Mouse (Mus musculus) layer of hippocampus, adult 9-11 months (tissue): Measurements from ENCODE around the gene Ubac2.

Experiments
- DNase-seq: peaks from one replicate; pipeline ENCODE4 v3.0.0; 2022

Ubac2 gene

DNA sequence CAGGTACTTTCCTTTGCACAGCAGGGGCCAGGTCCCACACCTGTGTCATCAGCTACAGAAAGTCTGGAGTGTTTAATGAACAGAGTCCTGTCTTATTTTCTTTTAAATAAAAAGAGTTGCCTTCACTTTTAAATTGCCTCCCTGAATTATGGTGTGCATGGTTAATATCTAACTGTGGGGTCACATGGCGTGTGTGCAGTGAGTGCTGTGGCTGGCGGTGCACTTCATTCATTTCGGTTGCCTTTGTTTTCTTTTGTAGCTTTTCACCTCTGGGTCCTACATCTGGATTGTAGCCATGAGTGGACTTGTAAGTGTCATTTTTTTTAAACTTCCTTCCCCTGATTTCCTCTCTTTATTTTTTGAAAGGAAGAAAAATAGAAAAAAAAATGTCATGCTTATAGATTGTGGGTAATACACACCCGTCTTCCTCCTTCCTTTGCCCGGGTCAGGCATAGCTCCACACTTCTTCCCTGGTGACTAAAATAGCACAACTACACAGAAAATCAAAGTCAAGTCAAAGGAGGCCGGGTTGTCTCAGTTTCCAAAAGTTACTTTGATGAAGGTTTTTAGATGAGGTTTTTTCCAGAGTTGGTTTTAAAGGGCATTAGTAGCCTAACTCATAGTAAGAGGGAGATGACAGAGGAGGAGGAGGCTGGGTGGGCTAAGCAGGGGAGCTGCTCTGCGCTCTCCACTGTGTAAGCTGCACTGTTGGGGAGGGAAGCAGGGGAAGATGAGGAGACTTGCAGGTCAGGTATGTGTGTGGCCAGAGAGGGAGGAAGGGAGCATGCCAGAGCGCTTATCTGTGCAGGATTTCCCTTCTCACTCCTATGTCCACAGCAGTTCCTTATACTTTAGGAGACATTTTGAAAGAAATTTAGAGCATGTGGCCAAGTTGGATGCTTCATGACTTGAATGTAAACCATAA lies 104.9 kb downstream of the Ubac2 start:
- no peak for DNase-seq

DNA sequence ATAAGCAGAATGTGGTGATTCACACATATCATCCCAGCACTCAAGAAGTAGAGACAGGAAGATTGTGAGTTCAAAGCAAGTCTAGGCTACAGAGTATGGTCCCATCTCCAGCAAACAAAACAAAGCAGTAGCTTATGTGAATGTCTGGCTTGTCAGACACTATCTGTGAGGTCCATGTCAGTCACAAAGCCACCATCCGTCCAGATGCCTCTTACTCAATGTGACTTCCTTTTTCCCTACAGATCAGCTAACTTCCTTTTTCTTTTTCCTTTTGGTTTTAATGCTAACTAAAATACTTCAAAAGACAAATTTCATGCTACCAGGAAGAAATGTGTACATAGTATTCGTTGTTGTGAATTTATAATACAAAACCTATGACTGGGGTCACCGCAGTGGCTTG lies 107.1 kb downstream of the Ubac2 start:
- DNase-seq = peak; percentile 53

DNA sequence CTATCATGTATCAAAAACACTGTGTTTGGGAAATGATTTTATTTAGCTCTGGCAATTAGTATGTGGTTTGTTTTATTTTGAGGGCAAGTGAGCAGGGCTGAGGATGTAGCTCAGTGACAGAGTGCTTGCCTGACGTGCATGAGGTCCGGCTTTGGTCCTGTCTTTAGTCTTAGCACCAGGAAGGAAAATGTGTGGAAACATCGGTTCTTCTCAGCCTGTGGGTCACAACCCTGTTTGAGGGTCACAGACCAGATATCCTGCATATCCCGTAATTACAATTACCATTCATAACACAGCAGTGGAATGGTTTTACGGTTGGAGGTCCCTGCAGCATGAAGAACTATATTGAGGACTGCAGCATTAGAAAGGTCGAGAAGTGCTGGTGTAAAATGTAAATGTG lies 107.6 kb downstream of the Ubac2 start:
- DNase-seq = no peak

DNA sequence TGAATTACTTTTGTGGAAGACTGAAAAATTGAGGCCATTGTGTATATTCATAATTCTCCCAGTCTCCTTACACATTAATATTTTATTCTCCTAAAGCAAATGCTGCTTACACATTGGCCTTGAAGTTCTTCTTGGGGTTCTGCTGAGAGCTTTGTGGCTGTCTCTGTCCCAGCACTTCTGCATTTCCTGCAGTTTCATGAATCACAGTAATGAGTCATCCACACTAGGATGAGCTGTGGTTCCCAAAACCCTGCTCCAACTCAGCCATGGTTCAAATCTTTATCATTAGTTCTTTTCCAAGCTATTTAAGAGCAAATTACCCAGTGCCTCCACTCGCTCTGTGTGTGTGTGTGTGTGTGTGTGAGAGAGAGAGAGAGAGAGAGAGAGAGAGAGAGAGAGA lies 108.9 kb downstream of the Ubac2 start:
- no peak for DNase-seq

DNA sequence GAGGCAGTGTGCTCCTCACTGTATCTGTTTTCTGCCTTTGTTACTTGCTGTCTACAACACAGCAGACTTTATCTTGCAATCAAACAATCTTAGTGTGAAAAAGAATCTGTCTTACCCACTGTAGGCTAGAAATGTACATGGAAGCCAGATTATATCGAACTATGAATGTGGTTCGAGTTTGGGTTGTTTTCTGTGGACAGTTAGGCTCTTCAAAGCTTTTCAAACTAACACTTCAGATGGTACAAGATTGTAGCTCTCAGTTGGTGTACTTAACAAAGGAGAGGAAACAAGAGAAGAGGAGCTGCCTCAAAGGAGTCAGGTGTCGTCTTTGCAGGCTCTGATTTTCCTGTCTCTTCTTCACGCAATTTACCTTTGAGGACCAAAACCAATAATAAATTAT lies 109.3 kb downstream of the Ubac2 start:
- DNase-seq = no peak

DNA sequence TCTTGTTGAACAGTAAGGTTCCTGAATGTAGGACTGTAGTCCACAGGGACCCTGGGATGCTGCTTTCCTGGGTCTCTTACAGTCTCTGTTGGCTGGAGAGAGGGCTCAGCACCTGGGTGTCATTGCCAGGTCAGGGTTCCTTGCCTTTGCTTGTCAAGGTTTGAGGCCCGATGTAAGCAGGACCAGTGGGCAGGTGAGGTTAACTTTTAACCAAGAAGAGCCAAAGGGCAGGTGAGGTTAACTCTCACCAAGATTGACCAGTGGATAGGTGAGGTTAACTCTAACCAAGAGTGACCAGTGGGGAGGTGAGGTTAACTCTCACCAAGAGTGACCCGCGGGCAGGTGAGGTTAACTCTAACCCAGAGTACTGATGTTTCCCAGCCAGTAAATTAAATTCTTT lies 110.9 kb downstream of the Ubac2 start:
- DNase-seq = no peak

DNA sequence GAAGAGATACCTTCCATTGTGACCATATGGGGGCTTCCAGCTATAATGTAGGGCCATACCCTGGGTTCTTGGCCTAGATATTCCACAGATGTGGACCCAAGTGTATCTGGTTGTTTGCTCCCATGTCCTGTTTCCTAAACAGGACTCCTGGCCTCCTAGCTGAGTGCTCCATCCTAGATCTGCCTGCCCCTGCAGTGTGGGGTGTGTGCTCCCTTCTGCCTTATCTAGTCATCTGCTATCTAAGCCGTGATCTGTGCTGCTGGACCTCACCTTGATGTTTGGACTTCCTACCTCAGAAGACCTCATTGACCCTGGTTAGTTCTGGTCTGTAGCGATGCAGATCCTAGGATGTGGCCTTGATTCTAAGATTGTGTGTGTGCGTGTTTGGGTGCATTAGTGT lies 111.4 kb downstream of the Ubac2 start:
- no peak for DNase-seq

DNA sequence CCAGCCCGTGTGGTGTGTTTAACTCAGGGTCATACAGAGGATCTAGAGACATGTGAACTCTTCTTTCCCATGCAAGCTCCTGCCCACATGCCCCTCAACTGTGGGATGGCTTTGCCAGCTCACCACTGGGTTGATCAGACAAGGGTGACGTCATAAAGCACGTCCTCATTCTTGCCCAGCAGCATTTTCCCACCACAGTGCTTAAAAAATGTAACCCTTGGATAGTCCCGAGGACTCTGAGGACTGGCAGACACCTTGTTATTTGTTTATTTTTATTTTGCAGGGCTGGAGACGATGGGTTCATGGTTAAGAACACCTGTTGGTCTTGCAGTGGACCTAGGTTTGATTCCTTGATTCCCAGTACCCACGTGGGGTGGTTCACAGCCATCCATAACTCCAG lies 112.5 kb downstream of the Ubac2 start:
- no peak for DNase-seq

DNA sequence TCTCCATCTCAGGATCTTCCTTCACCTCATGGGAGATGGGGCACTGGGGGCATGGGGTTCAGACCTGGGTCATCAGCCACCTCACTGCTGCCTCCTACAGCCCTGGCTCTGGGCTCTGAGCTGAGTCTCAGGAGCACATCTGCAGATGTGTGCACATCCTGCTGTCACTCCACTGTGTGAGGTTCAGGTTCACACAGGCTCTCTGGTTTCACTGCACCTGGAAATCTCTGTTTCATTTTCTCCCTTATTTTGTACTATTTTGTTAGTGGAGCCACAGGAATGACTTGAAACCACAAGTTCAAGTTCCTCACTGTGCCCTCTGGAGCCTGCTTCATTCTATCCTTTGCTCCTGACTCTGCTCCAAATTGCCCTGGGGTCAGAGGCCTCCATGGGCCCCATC lies 113.5 kb downstream of the Ubac2 start:
- DNase-seq = no peak

DNA sequence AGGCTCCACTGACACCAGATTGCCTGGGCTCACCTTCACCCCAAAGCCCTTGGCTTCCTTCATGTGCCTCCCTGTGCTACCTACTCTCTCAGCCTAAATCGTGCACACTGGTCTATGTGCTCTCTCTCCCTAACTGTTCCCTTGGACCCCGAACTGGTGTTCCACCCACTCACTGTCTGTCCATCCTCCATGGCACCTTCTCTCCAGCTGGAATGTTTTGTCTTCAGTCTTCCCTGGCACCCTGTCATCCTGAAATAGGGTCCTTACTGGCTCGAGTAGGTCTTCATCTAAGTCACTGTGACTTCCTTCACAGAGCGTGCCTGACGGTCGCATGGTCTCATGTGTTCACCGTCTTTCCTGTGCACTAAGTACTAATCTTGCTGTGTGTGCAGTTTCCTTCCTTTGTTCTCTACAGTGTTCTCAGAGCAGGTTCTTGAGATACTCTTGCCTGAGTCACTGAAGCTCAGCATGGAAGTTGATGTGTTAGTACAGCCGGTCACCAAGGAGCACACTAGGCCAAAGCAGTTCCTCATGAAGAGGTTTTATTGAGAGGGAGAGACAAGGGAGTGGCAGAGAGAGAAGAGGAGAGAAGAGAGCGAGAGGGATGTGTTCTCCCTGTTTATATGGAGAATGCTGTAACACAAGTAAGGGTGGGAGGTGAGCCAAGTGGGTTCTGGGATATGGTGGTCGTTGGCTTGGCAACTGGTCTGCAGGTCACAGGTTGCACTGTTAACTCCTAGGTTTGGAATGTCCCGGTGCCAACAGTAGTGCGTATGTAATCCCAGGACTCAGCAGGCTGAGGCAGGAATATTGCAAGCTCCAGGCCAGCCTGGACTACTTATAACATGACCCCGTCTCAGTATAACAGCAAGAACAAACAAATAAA lies 114.2 kb downstream of the Ubac2 start:
- no peak for DNase-seq

DNA sequence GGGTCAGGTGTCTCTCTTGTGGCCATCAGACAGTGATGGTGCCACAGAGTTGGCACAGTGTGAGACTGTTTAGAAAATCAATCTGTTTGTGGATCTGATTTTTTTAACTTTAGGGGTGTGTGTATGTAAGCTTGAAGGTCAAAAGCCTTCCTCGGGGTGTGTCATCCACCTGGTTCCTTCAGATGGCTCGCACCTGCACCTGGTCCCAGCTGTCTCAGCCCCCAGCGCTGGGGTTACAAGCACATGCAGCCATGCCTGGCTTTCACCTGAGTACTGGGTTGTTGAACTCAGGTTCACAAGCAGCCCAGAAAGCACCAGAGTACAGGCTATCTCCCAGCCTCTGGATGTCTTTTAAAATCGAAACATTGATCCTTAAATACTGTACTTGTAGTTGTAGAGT lies 115.2 kb downstream of the Ubac2 start:
- no peak for DNase-seq

DNA sequence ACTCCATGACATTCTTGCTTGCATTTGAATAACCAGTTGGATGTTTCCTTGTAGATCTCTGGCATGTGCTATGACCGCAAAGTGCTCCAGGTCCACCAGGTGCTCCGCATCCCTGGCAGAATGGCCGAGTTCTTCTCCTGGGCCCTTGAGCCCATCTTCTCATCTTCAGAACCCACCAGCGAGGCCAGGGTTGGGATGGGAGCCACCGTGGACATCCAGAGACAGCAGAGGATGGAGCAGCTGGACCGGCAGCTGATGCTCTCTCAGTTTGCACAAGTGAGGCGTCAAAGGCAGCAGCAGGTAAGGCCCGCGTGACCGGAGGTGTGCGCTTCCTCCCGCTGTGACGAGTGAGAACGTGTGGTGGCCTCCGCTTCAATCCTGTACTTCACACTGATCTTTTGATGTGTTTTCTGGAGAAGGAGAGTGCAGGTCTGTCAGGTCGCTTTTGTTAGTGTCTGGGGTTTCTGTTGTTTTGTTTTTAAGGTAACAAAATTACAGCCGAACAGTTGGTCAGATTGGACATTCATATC lies 115.8 kb downstream of the Ubac2 start:
- no peak for DNase-seq

DNA sequence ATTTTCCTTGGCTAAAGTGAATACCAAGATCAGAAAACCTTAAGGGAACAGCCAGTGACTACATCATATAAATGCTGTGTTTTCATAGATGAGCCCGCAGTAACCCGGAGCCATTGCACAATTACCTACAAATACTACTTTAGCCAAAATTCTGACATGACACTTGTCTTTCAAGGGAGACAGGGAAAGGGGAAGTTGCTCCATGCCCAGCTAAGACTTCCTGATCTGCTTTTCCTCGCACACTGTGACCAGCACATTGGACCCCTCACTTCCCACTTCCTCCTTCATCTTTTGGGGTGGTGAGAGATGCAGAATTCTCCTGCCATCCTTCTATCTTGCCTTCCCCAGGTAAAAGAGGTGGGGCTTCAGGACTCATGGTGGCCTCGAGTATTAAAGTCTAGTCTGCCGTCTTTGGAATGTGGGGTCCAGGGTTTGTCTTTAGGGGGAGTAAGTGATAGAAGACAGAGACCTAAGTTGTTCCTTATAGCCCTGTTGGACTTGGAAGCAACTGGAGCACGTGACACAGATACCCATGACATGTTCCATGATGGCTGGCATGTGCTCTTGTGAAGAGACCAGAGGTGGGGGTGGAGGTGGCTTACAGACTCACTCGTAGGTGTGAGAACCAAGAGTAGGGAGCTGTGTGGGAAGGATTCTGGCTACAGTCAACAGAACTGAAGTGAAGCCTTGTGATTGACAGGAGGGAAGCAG lies 116.6 kb downstream of the Ubac2 start:
- DNase-seq = no peak

DNA sequence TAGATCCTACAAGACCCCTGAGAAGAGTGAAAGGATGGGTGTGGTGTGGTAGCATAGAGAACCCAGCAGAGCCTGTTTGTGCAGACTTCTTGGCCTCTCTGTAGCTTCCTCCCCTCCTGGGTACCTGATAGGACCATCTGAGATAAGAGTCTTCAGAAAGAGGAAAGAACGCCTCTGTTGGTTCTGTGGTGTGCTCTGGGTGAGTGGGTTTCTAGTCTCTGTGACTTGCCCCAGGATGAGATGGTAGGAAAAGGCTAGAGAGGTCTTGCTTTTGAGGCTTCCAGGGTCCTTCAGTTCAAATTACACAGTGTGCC lies 117.1 kb downstream of the Ubac2 start:
- DNase-seq = no peak

DNA sequence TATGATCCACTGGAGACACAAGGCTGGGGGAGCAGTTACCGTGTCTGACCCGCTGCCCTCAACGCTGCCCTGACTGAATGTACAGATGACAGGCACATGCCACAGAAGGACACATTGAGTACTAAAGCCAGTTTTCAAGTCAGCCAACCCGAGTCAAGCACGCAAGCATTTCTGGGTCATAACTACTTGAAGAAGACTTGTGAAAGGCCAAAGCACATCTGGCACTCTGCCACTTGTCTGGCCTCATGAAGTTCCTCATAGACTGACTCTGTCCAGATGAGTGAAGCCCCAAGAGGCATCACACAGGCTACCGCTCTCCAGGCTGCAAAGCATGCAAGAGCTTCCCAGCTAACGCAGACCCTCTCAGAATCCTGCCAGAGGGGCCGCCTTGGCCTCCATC lies 118.4 kb downstream of the Ubac2 start:
- peak; percentile 71 for DNase-seq

DNA sequence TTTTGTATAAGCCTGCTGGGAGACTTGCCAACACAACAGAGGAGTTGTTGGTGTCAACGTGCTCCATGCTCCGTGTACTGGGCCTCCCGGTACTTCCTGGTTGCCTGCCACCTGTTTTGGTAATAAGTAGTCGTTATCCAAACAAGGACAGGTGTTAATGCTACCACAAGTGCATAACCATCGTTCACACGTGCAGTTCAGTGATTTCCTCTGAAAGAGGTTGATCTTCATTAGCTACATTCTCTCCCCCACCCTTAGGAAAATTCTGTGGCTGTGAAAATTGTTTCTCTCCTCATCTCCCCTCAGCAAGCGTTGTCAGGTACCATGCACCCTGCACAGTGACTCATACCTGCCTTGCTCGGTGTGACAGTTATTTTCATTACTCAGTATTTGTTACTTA lies 121.0 kb downstream of the Ubac2 start:
- DNase-seq = no peak

DNA sequence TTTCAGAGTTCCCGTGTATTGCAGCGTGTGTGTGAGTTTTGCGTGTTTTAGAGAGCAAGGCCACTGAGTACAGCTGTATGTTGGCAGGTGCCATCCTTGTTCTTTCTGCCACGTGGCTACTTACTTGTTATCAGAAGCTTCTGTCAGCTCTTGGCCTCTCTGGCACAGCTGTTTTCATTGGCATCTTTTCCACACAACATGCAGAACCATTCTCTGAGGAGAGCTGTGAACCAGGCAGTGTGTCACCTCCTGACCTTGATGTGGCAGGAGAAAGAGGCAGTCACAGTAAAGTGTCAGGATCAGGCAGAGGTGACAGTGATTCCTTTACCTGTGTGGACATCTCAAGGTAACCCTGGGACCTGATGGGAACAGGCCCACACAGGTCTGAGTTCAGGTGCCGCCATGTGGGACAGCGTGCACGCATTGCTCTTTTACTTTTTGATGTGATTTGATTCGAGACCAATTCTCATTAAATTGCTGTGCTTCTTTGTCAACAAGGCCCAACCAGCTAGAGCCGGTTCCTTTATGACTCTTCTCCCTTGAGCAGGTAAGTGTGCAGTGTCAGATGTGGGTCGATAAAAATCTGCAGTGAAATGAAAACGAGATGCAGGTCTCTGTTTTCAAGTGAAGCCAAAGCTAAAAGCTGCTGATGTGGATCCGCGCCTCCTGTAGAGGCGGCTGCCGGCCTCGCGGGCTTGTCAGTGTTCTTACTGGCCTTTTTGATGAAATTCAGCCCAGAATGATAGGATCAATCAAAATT lies 122.1 kb downstream of the Ubac2 start:
- DNase-seq = no peak

DNA sequence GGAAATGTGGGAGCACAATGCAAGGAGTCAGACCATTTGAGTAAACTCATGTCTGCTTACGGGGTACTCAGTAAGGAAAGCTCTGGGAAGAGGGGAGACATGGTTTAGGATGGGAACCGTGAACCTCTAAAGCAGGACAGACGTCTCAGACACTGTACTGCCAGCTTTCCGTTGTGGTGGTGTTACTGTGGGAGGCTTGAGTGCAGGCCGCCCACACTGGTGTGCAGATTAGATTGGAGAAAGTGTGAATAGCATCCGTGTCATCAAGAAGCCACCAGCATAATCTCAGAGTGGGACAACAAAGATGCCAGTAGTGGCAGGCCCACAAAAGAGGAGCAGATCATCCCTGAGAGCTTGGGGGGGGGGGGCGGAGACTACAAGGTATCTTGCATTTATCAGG lies 123.8 kb downstream of the Ubac2 start:
- DNase-seq = no peak

DNA sequence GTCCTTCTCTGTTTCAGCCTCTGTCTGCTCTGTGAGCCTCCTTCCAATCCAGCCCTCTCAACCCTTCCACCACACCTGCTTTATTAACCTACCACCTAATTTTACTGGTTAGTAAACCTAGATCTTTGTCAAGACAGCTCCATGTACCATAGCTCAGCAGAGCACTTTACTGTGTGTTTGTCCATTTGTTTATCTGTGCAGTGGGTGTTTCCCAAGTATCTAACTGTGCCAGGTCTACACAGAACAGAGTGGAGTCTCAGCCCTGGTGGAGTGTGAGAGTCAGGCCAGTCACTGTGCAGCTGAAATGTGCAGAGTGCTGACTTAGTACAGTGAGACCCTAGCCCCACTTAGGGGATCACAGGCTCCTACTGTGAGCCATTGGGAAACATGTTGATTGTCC lies 125.4 kb downstream of the Ubac2 start:
- no peak for DNase-seq

DNA sequence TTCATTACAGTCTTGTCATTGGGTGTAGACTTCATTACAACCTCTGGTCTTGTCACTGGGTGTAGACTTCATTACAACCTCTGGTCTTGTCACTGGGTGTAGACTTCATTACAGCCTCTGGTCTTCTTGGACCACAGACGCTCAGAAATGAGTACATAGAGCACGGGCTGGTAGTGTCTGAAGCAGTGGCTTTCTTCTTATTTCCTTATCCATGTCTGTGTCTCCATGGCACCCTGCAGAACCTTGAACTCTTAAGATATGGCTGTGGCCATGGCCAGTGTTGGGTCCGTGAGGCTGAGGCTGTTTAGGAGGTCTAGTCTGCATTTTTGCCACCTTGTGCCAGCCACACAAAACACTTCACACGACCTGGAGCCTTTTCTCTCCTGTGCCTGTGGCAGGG lies 129.8 kb downstream of the Ubac2 start:
- DNase-seq = no peak

DNA sequence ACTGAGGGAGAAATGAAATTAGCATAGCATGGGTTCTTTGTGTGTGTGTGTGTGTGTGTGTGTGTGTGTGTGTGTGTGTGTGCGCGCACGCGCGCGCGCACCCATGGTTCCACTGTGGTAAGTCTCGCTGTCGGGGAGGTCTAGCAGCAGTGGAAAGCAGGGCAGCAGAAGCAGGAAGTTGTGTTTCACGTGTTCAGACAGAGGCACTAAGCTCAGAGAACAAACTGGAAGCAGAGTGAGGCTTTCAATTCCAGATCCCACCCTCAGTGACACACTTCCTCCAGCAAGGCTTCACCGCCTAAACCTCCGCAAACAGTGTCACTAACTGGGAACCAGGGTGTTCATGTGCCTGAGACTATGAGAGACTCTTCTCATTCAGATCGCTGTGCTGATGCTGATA lies 131.1 kb downstream of the Ubac2 start:
- DNase-seq = peak; percentile 78

DNA sequence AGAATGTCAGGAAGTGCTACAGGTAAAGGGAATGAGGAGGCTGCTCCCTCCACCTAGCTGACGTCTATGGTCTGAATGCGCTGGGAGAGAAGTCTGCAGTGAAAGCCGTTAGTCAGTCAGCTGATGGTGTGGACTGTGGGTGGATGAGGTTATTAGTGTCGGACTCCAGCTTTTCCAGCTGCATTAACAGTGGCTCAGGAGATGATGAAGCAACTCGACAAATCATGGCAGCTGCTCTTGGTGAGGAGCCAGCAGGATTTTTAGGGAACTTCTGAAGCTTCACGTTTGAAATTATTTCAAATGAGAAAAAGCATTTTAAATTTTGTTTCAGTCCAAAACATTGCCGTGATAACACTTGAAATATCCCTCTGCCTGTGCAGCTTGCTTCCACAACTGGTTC lies 131.9 kb downstream of the Ubac2 start:
- no peak for DNase-seq

DNA sequence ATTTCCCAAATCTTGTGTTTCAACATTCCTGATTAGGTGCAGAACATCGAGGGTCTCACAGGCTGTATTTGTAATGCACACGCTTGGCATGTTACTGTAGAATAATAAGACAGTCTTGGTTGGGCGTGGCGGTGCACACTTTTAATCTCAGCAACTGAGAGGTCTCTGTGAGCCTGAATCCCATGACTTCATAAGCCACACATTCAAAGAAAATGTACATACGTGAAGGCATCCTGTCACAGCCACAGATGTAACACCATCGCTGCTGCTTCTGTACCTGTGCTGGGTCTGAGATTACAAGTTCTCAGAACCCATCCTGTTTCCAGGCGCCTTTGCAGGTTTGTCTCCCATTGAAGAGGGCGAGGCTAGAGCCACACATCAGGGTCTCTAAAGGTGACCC lies 133.3 kb downstream of the Ubac2 start:
- no peak for DNase-seq
